Mouse (Mus musculus): Measurements from ENCODE around the gene BC030867. TPM values are rescaled to one million over a fixed set of nuclear protein-coding genes. Genes with fewer than 3 reads are reported as not detected.

The BC030867 gene
- total RNA-seq, 1 experiment from 2014 or later: 1.3 TPM

Small RNAs within 50 kb of the gene (microRNA-seq; reads per million reads assigned to microRNA genes)
- gene Mir8101: 5.5 to 5.7 reads per million in 2 experiments

Other genes starting within 250 kb of the BC030867 start
- gene Mpp3, start 220.4 kb upstream of the BC030867 start, total RNA-seq (2021): 10.4 and 12.6 TPM in 2 replicates
- gene Cd300lg, start 207.4 kb upstream of the BC030867 start, total RNA-seq (2021): 36.8 and 46.2 TPM in 2 replicates
- gene Mpp2, start 160.4 kb upstream of the BC030867 start, total RNA-seq (2021): 8.7 and 11.8 TPM in 2 replicates
- not detected in 2 replicates for gene Ppy, start 147.6 kb upstream of the BC030867 start, total RNA-seq (2021)
- gene Pyy, start 141.1 kb upstream of the BC030867 start, total RNA-seq (2021): not detected in 2 replicates
- gene Nags, start 103.4 kb upstream of the BC030867 start, total RNA-seq (2021): 0.27 and 1.3 TPM in 2 replicates
- 14.2 and 22.1 TPM in 2 replicates for gene Tmem101, start 92.5 kb upstream of the BC030867 start, total RNA-seq (2021)
- gene Lsm12, start 63.6 kb upstream of the BC030867 start, total RNA-seq (2021): 72.6 and 92.6 TPM in 2 replicates
- 132 and 143 TPM in 2 replicates for gene G6pc3, start 59.3 kb upstream of the BC030867 start, total RNA-seq (2021)
- gene Hdac5, start 18.7 kb upstream of the BC030867 start, total RNA-seq (2021): 79.9 and 117 TPM in 2 replicates
- gene Asb16, start 19.9 kb downstream of the BC030867 start, total RNA-seq (2021): 0.36 TPM in 1 of 2 replicates, not detected in the other
- 50.6 and 63.0 TPM in 2 replicates for gene Tmub2, start 36.0 kb downstream of the BC030867 start, total RNA-seq (2021)
- gene Atxn7l3, start 47.7 kb downstream of the BC030867 start, total RNA-seq (2021): 53.6 and 62.4 TPM in 2 replicates
- gene Ubtf, start 70.9 kb downstream of the BC030867 start, total RNA-seq (2021): 113 and 116 TPM in 2 replicates
- gene Slc4a1, start 117.3 kb downstream of the BC030867 start, total RNA-seq (2021): 1.0 and 1.8 TPM in 2 replicates
- 24.4 and 39.7 TPM in 2 replicates for gene Rundc3a, start 144.5 kb downstream of the BC030867 start, total RNA-seq (2021)
- 439 and 629 TPM in 2 replicates for gene Slc25a39, start 159.1 kb downstream of the BC030867 start, total RNA-seq (2021)
- gene Grn, start 181.4 kb downstream of the BC030867 start, total RNA-seq (2021): 198 and 230 TPM in 2 replicates
- 4.3 and 8.7 TPM in 2 replicates for gene Fam171a2, start 198.8 kb downstream of the BC030867 start, total RNA-seq (2021)
- 2.2 and 4.7 TPM in 2 replicates for gene Itga2b, start 221.2 kb downstream of the BC030867 start, total RNA-seq (2021)